Mouse (Mus musculus): ENCODE results near the gene Hcfc2.
A peak's percentile ranks its signal among the peaks of the same experiment; 100 is the strongest.

Hcfc2 gene

DNA sequence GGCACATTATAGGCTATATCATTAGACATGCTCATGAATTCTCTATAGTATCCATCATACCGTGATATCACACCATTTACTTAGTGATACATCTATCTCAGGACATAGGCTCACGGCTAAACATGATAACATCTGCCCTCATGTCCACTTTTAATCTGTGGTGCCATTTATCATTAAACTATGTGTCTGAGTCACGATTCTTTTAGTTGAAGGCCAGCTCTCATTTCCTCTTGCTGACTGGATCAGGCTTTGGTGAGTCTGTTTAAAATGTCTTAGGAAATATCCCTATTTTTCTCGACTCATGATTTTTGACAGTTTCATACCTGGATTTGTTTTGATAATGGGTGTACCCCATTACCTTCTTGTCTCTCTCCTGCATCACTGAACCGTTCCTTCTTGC is at the start of gene Hcfc2:
Gene Hcfc2 (plus strand): TSS at position 205 of the 400 bp plus-strand sequence.
- DNase-seq, result no peak

DNA sequence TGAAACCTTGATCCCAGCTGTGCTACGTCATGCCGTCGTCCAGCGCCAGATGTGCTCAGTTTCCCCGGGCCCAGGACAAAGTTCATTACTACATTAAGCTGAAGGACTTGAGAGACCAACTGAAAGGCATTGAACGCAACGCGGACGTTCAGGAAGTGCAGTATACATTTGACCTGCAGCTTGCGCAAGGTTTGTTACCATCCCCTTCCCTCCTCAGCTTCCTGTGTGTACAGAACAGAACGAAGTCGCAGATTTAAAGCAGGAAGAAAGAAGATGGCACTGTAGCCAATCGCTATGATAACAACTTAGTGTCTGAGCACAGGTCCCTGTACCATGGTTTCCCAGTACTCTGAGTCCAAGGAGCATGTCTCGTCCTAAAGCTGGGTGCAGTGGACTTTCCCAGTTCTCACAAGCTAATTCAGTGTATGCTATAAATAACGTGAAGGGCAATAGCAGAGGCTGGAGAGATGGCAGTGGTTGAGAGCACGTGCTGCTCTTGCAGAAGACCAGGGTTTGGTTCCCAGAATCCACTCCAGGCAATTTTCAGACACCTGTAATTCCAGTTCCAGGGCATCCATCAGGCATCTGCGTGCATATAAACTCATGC is 48.7 kb upstream of the Hcfc2 start:
- DNase-seq, result no peak

DNA sequence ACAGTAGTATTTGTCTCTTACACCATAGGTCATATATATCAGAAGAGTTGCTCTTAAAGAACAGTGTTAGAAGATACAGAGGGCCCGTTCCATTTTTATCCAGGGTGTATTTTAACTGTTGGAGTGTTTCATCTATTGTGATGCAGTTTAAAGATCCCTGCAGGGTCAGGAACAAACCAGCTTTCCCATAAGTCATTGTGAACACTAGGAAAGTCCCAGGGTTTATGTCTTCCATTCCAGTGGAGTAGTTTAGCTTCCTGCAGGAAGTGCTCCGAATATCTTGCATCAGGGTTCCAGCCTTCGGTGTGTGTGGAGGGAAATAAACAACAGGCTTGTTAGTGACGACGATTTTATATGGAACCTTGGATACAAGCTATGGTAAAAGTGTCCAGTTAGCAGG is 44.7 kb upstream of the Hcfc2 start:
- DNase-seq, result no peak

DNA sequence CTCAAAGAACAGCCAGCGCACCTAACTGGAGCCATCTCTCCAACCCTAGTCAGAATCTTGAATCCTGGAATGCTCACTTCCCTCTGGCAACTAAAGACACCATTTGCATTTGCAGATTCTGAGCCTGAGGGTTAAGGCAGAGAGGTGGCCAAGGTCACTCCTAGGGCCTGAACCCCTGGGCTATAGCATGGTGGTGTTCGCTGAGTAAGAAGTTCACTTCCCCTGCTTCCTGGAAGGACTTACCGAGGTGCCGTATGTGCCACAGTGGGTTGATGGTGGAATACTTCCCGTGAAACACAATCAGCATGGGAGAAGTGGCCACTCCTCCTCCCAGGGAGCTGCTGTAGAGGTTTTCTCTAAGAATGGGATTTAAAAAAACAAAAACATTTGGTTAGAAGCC is 43.3 kb upstream of the Hcfc2 start:
- DNase-seq, result no peak

DNA sequence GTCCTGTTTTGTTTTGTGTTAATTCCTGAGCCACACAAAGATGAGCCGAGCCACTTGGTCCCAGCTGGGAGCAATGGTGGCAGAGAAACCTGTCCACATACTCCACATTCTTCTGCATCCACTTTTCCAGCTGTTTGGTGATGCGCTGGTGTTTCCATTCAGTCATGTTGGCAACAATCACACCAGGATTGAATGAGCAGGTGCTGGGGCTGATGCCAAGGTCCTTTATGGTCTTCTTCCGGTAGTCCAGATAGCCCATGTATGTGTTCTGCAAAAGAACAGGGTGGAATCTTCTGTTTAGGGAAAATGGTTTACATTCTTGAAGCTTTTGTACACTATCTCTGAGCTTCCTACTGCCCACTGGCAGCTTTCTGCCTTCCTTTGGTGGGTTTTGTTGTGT is 41.4 kb upstream of the Hcfc2 start:
- no peak for DNase-seq

DNA sequence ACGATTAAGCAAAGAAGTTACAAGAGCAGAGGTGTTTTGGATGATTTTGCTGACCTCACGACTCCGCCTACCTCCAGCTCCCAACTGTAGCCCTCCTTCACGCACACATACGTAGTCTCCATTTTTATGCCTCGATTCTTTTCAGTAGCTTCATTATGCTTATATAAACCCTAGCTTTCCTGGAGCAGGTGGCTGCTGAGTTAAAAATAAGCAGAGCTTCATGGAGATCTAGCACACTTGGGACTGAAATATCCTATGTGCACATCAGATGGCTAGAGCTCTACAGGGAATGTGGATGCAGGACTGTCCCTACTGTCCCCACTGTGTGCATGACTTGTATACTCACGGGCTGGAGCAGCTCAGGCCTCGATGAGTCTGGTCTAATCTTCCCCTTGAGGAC is 34.1 kb upstream of the Hcfc2 start:
- peak; percentile 66 for DNase-seq

DNA sequence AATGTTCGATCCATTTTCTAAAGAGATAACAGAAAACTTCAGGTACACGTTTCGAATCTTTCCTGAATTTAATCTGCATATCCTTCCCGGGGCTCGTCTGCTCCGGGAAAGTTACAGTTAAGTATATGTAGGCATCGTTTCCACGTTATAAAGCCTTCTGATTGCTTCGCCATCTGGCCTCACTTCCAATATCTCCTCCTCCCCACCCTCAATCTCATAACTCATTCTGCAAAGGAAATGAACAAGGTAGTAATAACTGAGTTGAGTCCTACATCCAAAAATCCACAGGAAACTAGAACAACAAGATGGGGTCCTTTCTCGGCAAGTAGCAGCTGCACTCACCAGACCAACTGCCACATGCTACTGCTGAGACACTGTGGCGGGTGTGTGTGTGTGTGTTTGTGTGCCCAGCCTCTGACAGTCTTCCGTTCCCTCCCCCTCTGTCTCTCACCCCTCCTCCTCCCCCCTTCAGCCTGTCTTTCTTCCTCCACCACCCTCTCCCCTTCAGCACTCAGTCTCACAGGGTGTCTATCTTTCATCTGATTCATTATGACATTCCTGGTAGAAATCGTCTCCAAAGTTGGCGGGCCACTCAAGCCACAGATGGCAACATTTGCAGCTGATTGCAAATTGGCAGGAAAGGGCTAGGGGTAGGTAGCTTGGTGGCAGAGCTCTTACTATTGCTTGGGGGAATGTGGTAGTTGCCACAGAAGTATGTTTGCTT is 33.5 kb upstream of the Hcfc2 start:
- peak; percentile 90 for DNase-seq

DNA sequence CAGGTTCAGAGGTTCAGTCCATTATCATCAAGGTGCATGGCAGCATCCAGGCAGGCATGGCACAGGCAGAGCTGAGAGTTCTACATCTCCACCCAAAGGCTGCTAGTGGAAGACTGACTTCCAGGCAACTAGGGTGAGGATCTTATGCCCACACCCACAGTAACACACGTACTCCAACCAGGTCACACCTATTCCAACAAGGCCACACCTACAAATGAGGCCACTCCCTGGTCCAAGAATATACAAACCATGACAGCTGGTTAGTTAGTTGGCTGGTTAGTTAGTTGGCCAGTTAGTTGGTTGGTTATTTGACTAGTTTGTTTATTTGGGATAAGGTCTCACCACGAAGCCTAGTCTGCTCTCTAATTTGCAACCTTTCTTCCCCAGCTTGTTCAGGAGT is 32.7 kb upstream of the Hcfc2 start:
- DNase-seq, result peak; percentile 50

DNA sequence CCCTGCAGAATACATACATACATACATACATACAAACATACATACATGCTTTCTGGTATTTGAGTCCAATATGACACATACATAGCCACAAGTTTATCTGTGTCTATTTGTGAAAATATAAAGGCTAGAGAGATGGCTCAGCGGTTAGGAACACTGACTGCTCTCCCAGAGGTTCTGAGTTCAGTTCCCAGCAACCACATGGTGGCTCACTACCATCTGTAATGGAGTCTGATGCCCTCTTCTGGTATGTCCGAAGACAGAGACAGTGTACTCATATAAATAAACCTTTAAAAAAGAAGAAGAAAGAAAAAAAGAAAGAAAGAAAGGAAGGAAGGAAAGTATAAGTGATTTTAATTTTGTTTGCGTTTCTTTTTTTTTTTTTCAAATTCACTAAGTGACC is 30.0 kb upstream of the Hcfc2 start:
- no peak for DNase-seq

DNA sequence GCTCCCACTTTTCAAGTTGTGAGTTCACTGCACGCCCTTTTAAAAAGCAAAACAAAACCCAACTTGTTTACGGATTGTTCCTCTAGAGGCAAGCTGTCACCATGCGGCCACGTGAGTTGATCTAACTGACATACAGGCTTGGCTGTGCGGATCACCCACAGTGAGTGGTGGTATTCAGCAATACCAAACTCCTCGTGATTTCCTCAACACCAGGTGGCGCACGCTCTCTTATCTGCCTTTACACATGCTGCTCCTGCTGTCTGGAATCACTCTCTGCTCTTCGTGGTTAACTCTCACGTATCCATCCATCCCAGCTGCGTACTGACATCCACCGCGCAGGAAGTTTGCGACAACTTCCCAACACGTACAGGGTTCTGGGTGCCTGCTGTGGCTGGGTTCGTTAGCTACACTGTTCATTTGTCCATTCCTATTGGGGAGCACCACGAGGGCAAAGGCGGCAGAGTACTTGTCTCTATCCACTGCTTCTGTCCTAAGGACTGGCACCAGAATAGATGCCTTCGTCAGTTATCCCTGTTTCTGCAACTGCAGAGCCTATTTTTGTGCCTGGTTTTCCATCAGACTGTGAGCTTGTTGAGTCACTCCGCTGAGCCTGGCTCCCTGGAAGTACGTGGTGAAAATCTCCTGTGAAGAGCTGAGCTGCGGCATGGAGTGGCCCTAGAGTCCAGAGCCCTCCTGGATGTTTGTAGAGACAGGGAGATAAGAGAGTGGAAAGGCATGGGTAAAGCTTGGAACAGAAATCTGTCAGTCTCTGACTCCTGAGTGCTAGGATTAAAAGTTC is 29.3 kb upstream of the Hcfc2 start:
- peak; percentile 94 for DNase-seq

DNA sequence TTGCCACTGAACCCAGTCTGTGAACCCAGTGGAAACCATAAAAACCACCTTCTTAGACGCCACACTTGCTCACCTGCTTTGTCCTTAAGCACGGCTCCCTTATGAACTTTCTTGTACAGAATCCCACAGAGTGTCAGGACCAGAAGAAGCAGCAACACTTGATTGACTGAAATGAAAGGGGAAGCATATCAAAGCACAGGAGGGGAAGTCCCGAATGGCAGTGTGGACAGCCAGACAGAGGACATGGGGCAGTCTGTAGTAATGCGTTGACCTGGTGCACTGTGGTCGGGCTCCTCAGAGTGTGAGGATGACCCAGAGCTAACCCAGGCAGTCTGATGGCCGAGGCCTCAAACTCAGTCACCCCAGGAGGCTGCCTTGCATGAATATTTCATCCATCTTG is 25.8 kb upstream of the Hcfc2 start:
- DNase-seq, result no peak

DNA sequence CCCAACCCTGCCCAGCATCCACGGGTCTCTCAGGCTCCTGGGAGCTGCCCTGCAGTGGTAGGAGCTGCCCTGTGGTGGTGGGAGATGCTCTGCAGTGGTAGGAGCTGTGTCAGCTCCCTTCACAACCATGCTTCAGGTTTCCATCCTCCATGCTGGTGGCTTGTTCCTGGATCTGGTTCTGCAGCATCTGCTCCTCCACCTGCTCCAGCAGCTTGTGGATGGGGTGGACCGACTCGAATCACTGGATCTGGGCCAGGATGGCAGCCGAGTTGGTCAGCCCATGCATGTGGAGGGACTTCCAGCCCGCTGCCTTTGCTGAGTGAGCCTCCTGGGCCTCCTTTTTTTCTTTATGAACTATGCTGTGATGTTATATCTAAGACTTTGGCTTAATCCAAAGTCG is 19.0 kb upstream of the Hcfc2 start:
- DNase-seq, result peak; percentile 96

DNA sequence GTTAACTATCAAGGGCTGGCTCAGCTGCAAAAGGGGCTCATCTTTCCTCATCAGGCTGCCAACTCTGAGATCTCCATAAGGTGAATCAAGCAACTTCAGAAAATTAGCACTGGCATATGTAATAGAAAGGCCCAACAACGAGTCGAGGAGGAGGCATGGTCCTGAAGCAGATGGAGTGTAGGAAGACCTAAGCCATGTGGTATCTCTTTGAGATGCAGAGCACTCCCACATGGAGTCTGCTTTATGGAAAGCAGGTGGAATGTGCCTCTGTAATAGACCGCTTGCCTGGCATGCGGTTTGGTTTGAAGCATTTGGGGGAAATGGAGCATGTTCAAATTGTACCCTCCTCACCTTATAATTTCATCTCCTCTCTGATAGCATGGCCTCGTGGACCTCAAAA is 15.2 kb upstream of the Hcfc2 start:
- DNase-seq, result no peak

DNA sequence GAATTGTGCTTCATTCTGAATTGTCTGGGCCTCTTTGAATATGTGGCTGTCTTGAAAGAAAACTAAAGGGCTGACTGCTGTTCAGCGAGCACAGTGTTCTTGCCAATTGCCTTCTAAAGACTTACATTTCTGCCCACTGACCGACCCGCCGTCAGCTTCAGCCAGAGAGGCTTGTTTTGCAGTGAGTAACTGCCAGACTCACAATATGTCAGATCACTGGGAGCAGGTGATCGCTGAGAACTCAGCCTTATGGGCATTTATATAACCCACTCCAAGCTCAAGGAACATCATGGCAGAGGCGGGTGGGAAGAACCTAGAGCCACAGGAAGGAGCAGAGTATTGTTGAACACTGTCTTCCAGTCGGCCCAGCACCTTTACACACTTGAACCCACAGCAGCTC is 14.3 kb upstream of the Hcfc2 start:
- DNase-seq, result peak; percentile 69

DNA sequence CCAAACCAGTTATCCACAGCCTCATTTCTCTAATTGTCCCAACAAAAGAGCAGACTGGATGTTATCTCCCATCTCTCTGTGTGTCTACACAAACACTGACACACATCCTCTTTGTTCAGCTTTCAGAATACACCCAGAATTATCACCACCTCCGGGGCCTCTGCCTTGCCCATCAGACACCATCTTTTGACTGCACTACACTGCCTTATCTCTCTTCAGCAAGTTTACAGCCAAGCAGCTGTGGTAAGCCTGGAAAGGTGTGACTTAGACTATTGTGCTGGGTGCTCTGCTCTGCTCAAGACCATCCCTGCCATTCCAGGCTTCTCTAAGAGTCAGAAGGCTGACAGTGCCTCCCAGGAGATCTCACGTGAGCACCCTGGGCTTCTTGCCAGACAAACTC is 10.5 kb upstream of the Hcfc2 start:
- DNase-seq, result no peak

DNA sequence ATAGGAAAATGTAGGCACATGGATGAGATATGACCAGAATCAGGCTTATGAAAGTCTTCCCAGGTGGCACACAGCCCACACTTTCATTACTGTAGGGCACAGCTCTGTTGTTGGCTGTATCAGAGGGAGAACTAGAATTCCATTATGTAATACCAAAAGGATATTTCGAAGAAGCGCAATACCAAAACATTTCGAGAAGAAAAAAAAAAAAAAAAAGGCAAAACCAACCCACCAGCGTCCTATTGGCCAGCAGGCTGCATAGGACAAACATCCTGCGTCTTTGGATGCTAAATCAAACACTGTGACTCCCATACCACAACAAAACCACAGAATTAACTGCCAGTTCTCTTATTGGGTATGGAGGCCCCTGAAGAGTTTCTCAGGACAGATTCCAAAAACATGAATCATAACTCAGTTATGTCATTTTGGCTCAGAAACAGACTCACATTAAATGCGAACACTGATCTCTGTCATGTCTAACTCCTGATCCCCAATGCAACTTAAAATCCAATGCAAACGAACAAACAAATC is 6.2 kb upstream of the Hcfc2 start:
- no peak for DNase-seq

DNA sequence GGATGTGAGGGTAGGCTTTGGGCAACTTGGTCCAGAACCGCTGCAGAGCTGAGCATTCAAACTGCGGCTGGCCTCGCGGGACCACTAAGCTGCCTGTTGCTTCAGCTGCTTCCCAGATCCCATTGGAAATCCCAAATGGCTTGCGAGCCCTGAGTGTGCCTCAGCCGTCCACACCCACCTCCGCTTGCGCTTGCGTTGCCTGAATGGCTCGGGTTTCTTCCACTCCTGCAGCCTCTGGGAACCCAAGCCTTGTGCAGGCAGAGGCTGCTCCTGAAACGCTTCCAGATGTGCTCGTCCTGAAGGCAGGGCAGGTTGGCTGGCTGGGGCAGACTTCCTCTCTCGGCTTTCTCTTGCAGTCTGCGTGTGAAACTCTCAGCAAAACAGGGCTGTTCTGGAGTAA is 5.5 kb upstream of the Hcfc2 start, which contains the start of gene Glt8d2:
Gene Glt8d2 (minus strand): TSS at position 157 of the 400 bp plus-strand sequence.
- no peak for DNase-seq

DNA sequence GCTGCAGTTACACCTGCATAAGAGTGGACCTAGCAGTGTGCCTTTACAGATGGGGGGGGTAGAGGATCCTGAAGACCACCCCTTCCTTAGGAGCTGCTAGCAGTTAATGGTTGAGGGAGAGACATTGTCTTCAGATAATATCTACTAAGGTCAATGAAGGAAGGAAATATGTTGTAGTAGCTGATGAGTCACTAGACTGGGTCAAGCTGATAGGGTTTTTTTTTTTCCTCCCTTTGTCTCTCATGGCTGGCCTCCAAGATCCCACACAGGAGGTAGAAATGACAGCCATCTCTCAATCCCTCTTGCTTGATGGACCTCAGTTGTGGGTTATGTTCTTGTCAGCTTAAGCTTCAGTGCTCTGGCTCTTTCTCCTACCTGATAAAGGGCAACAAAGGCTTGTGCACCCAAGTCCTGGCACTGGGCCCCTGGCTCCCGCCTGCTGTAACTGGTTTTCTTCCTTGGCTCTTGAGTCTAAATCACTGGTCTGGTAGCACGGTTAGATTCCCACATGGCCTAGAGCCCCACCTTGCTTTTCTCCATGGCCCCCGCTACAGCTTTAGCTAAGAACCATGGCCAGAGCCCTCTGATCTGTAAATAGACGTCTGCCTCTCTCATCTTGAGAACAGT is 606 bp downstream of the Hcfc2 start:
- peak; percentile 55 for DNase-seq

DNA sequence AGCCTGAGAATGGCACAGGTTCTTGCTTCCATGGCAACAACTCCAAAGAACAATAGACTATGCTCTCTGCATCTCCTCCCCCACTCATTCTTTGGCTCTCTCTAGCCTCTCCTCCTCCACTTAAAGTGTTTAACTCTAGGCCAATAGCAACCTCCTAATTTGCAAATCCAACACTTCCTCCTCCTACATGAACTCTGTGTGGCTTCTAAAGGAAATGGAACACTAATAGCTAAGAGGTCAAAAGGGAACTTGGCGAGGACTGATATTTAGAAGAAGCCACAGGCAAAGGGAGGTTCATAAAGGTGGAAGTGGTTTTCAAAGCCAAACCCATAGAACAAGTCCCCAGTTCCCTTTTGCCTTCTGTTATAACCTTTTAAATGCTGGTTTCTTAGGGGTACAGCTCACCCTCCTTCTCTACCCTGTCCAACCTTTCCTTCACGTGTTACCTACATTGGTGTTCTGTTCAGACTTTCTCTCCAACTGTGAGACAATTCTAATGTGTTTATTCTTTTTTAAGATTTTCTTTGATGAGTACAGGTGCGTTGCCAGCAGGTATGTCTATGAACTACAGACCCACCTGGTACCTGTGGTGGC is 1.4 kb downstream of the Hcfc2 start:
- DNase-seq, result peak; percentile 43

DNA sequence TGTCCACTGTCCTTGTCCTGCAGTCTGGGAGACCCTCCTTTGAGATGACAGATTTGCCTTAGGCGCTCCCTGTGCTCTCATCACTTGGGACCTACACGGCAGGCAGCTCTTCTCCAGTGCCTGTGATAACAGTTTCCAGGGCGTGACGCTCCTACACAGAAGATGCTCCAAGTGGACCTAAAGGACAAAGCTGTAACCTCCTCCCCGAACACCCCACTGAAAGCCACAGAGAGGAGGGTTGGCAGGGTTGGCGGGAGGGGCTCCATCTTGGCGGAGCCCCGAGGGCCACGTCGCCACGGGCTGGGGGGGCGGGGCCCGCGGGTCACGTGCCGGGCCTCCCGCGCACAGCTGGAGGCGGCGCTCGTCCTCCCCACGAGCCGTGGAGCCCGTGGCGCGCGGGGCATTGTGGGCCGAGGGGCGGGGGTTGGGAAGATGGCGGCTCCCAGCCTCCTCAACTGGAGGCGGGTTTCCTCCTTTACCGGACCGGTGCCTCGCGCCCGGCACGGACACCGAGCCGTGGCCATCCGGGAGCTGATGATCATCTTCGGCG is 2.8 kb downstream of the Hcfc2 start:
- peak; percentile 84 for DNase-seq

DNA sequence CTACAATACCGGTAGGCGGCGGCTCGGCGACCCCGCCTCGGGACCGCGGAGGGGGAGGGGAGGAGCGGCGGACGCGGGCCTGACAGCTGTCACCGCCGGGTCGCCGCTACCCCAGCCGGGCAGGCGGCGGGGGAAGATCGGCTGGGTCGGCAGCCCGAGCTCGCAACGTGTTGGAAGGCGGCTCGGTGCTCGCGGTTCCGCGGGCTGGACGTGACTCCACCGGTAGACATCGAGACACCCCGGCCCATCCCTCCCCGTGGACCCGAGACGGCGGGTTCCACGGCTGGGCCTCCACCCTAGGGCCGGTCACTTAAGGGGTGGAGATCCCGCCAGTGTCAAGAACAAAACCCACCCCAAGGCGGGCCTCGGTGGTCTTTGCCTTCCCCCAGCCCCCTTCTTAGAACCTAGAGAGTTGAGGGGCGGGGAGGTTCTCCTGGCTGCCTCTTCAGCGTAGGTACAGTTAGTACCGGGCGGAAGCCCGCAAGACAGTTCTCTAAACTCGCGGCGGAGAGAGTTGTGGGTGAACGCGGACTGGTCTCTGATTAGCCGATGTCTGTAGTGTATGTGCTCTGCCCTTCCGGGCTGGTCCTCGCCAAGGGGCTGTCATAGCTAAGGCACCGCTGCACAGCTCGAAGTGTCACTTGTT is 3.5 kb downstream of the Hcfc2 start:
- DNase-seq, result peak; percentile 34

DNA sequence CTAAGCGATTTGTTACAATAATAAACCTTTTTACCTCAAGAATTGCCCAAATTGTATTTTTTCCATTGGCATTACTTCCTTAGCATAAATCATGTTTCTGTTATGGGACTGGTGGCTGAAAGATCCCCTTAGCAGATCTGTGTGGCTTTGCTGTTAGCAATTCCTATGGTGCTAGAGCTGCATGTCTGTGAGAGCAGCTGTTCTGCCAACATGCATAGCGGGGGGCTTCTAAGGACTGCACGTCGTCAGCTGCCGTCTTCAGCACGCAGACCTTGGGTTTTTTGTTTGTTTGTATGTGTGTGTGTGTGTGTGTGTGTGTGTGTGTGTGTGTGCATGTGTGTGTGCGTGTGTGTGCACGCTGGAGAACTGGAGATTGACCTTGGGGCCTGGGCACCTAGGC is 45.4 kb downstream of the Hcfc2 start:
- DNase-seq, result no peak

All from cerebellum, adult 9-10 months (tissue).